Mouse (Mus musculus) kidney, adult 2 months (tissue): Measurements from ENCODE around the gene Sectm1b.

ENCODE experiments used
- CTCF ChIP-seq: fragments of 200-500 bp; conservative IDR thresholded peaks from 2 replicates; pipeline ENCODE4 v1.5.1; 2011; ENCODE audit warnings: low read depth, mild to moderate bottlenecking, control low read depth, low read length, moderate library complexity, mixed read lengths; ENCODE audit not compliant: insufficient read depth, insufficient read length
- POLR2A ChIP-seq: fragments of 200-500 bp; IDR thresholded peaks from one replicate; pipeline ENCODE4 v1.6.1; 2011; ENCODE audit warnings: low read depth, low read length, control low read depth

DNA sequence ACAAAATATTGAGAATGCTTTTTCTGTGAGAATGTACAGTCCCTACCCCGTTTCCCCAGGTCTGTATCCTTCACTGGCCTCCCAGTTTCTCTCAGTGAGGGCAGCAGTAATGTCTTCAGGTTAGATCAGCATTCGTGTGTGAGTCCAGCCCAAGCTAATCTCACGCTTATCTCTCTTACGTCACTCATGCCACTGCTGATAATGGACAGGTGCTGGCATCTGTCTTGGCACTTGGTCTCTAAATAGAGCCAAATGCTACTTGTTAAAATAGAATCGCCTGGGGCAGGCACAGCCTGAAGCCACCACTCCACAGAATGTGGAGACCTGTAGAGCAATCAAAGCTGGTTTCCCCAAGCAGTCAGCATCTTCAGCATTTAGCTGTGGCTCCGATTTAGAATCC, 25.6 kb upstream of the Sectm1b start:
- TF ChIP-seq CTCF: no peak
- TF ChIP-seq POLR2A: no peak
